8 mouse cellular contexts compared by ENCODE assay signal in genomic region chr3:127257279-127257925, GRCm38 (mm10).
A peak's percentile ranks its signal among the peaks of the same experiment; 100 is the strongest.
DNase-seq lines count a peak whose midpoint lies in the region; ATAC-seq and TF ChIP-seq lines count a peak whose summit lies in the region.

No protein-coding gene starts in this region.

- no peaks in the 10 kb centered on the region for H3K27me3 ChIP-seq in ES-Bruce4 (ENCODE audit: control insufficient read depth, insufficient read depth, low read length, poor library complexity, severe bottlenecking)
- no peaks in the 10 kb centered on the region for H3K27me3 ChIP-seq in hindbrain, embryonic 13.5 days
- no peaks in the 10 kb centered on the region for H3K27me3 ChIP-seq in lung, postnatal 0 days (replicated peaks; ENCODE audit: insufficient read depth, low read length)

- DNase-seq in cerebellum, adult 9-10 months = peak; percentile 65
- DNase-seq in frontal cortex, postnatal 36 days (ENCODE audit: low spot score in 2 of 2) = peak; percentile 39 to 54
- peak; percentile 29 to 56 for DNase-seq in layer of hippocampus, postnatal 10 days (ENCODE audit: low spot score in 2 of 2)
- peak; percentile 90 for DNase-seq in lung, postnatal 0 days (ENCODE audit: low spot score)
- peak; percentile 36 to 37 for DNase-seq in right cerebral cortex, adult 2 months (ENCODE audit: low spot score in 2 of 2)
- no peak for DNase-seq in spleen, postnatal 14 days (ENCODE audit: low spot score in 2 of 2)

- peak overlapping the region; percentile 98 for H3K27ac ChIP-seq in ES-Bruce4 (ENCODE audit: insufficient read depth, low read length)
- peak overlapping the region; percentile 82 for H3K27ac ChIP-seq in hindbrain, embryonic 13.5 days
- H3K27ac ChIP-seq in lung, postnatal 0 days (ENCODE audit: low read length) = peak overlapping the region; percentile 52

- peak overlapping the region; percentile 59 for H3K9ac ChIP-seq in ES-Bruce4 (ENCODE audit: low read depth, poor library complexity, severe bottlenecking)
- H3K9ac ChIP-seq in hindbrain, embryonic 13.5 days = peak overlapping the region; percentile 61
- H3K9ac ChIP-seq in lung, postnatal 0 days (replicated peaks; ENCODE audit: low read depth) = no peak overlapping the region

- H3K9me3 ChIP-seq in ES-Bruce4 (replicated peaks; ENCODE audit: control insufficient read depth, insufficient read depth, low read length, poor library complexity, severe bottlenecking) = no peaks in the 10 kb centered on the region
- no peaks in the 10 kb centered on the region for H3K9me3 ChIP-seq in hindbrain, embryonic 13.5 days
- no peaks in the 10 kb centered on the region for H3K9me3 ChIP-seq in lung, postnatal 0 days (ENCODE audit: low read length)

- peaks cover 2% of the 10 kb centered on the region for H3K4me1 ChIP-seq in ES-Bruce4 (ENCODE audit: control insufficient read depth, insufficient read depth, low read length)
- H3K4me1 ChIP-seq in hindbrain, embryonic 13.5 days (replicated peaks) = peaks cover 30% of the 10 kb centered on the region
- H3K4me1 ChIP-seq in lung, postnatal 0 days (ENCODE audit: insufficient read depth, low read depth, low read length) = no peaks in the 10 kb centered on the region

- no peak for TF ChIP-seq CTCF in ES-Bruce4 (IDR thresholded peaks at IDR 0.05; ENCODE audit: low read depth, low read length)
- TF ChIP-seq CTCF in lung, postnatal 0 days (IDR thresholded peaks at IDR 0.05) = peak; percentile 3; the same call in 1 of the 2 replicates

- no peaks in the 10 kb centered on the region for H3K36me3 ChIP-seq in ES-Bruce4 (ENCODE audit: control insufficient read depth, insufficient read depth, low read length, poor library complexity, severe bottlenecking)
- H3K36me3 ChIP-seq in hindbrain, embryonic 13.5 days = no peaks in the 10 kb centered on the region
- H3K36me3 ChIP-seq in lung, postnatal 0 days (ENCODE audit: insufficient read depth, low read length) = no peaks in the 10 kb centered on the region

- peak overlapping the region; percentile 66 for H3K4me2 ChIP-seq in hindbrain, embryonic 13.5 days
- H3K4me2 ChIP-seq in lung, postnatal 0 days (replicated peaks; ENCODE audit: low read depth, low read length) = peak overlapping the region; percentile 58

- peak; percentile 82 for ATAC-seq in hindbrain, embryonic 13.5 days (ENCODE audit: low FRiP score)
- peak; percentile 96 for ATAC-seq in lung, postnatal 0 days

- TF ChIP-seq EP300 in ES-Bruce4 (IDR thresholded peaks at IDR 0.05; ENCODE audit: insufficient read depth, low read depth, low read length) = peak; percentile 96
- no peak for TF ChIP-seq EP300 in lung, postnatal 0 days (IDR thresholded peaks at IDR 0.05)

- under 1% methylated on average over 13 of the region's 13 CpGs for WGBS in hindbrain, embryonic 13.5 days
- WGBS in lung, postnatal 0 days = 2% methylated on average over 13 of the region's 13 CpGs

- H3K4me3 ChIP-seq in ES-Bruce4 (ENCODE audit: low read depth, low read length) = peak overlapping the region; percentile 76
- peak overlapping the region; percentile 40 for H3K4me3 ChIP-seq in hindbrain, embryonic 13.5 days
- peak overlapping the region; percentile 35 for H3K4me3 ChIP-seq in lung, postnatal 0 days (ENCODE audit: low read depth, low read length)

- no peak for TF ChIP-seq POLR2A in ES-Bruce4 (IDR thresholded peaks at IDR 0.05; ENCODE audit: insufficient read depth, low read length)

Comparison
In these comparisons a context has a peak if more than half of its experiments do, and no peak if none do; other contexts are left out.
1. DNase-seq: peak in cerebellum, adult 9-10 months (single experiment), frontal cortex, postnatal 36 days (2 of 2), layer of hippocampus, postnatal 10 days (2 of 2), lung, postnatal 0 days (single experiment) and right cerebral cortex, adult 2 months (2 of 2); none in spleen, postnatal 14 days (0 of 2).
2. Peak in every context shown above with its lines, with median percentiles within 50 percentile points of each other: H3K27ac ChIP-seq and H3K4me3 ChIP-seq.